Mouse (Mus musculus) heart, embryonic 15.5 days (tissue): ENCODE measurements at regions not wholly inside any gene's neighbourhood (a gene's known extent, or its start where the extent isn't known, plus 50 kb on each side); places are given as distances from the start of the nearest gene placed in this dataset.

ENCODE experiments used
- ATAC-seq: fragments of 200-750 bp; cut with Nextera tagmentation; replicated peaks from 2 replicates; pipeline ENCODE4 v1.8.0; 2017; ENCODE audit warnings: low read depth, moderate TSS enrichment; ENCODE audit not compliant: insufficient number of reproducible peaks, insufficient read depth, low FRiP score
- H3K27ac ChIP-seq: fragments of 300-500 bp; sonication (generic); 2 replicates; pipeline ENCODE4 v1.5.1; 2015; ENCODE audit warnings: mild to moderate bottlenecking, inconsistent platforms
- H3K27me3 ChIP-seq: fragments of 300-500 bp; sonication (generic); 2 replicates; pipeline ENCODE4 v1.6.1; 2015; ENCODE audit warnings: inconsistent platforms
- H3K36me3 ChIP-seq: fragments of 300-500 bp; sonication (generic); 2 replicates; pipeline ENCODE4 v1.6.1; 2015; ENCODE audit warnings: mild to moderate bottlenecking, inconsistent platforms
- H3K4me1 ChIP-seq: fragments of 300-500 bp; sonication (generic); replicated peaks from 2 replicates; pipeline ENCODE4 v1.6.1; 2015; ENCODE audit warnings: inconsistent platforms
- H3K4me2 ChIP-seq: fragments of 300-500 bp; sonication (generic); 2 replicates; pipeline ENCODE4 v1.6.1; 2015; ENCODE audit warnings: inconsistent platforms, mild to moderate bottlenecking, moderate library complexity
- H3K4me3 ChIP-seq: fragments of 300-500 bp; sonication (generic); 2 replicates; pipeline ENCODE4 v1.5.1; 2015; ENCODE audit warnings: mild to moderate bottlenecking, inconsistent platforms
- H3K9ac ChIP-seq: fragments of 300-500 bp; sonication (generic); 2 replicates; pipeline ENCODE4 v1.6.1; 2015; ENCODE audit warnings: mild to moderate bottlenecking, inconsistent platforms
- H3K9me3 ChIP-seq: fragments of 300-500 bp; sonication (generic); replicated peaks from 2 replicates; pipeline ENCODE4 v1.6.1; 2016; ENCODE audit warnings: inconsistent platforms
- WGBS: fragments of 180-500 bp; shearing (Covaris S2); methylation state at CpG from one replicate; pipeline ENCODE4 v1.1.7; 2015; ENCODE audit warnings: mixed read lengths; 5-methylcytosine and 5-hydroxymethylcytosine counted together

GRCm38 (mm10) chr6:135627928-135628327 is 265.6 kb downstream of the Emp1 start:
- Histone ChIP-seq H3K27ac (no peak overlapping the region), H3K4me3 (no peak overlapping the region), H3K9ac (no peak overlapping the region), H3K4me2 (no peak overlapping the region), H3K9me3 (no peaks in the 10 kb centered on the region), H3K4me1 (no peaks in the 10 kb centered on the region), H3K27me3 (no peaks in the 10 kb centered on the region), H3K36me3 (no peaks in the 10 kb centered on the region)
- no peak for ATAC-seq
- WGBS: 49% methylated on average over 4 of the region's 4 CpGs

GRCm38 (mm10) chr6:135629236-135629635 is 266.9 kb downstream of the Emp1 start:
- no peak overlapping the region for H3K4me3 ChIP-seq
- H3K36me3 ChIP-seq: no peaks in the 10 kb centered on the region
- H3K9me3 ChIP-seq: no peaks in the 10 kb centered on the region
- H3K27me3 ChIP-seq: no peaks in the 10 kb centered on the region
- no peak overlapping the region for H3K9ac ChIP-seq
- 66% methylated on average over 3 of the region's 3 CpGs for WGBS
- no peak overlapping the region for H3K4me2 ChIP-seq
- no peak for ATAC-seq
- H3K4me1 ChIP-seq: no peaks in the 10 kb centered on the region
- no peak overlapping the region for H3K27ac ChIP-seq

GRCm38 (mm10) chr6:135632671-135633070 is 270.3 kb downstream of the Emp1 start:
- Histone ChIP-seq H3K27me3 (no peaks in the 10 kb centered on the region), H3K9me3 (no peaks in the 10 kb centered on the region), H3K4me1 (no peaks in the 10 kb centered on the region), H3K9ac (no peak overlapping the region), H3K4me3 (no peak overlapping the region), H3K4me2 (no peak overlapping the region), H3K36me3 (no peaks in the 10 kb centered on the region), H3K27ac (no peak overlapping the region)
- WGBS: 82% methylated on average over 5 of the region's 5 CpGs
- no peak for ATAC-seq

GRCm38 (mm10) chr6:135636648-135637047 is 274.3 kb downstream of the Emp1 start:
- no peaks in the 10 kb centered on the region for H3K4me1 ChIP-seq
- no peak overlapping the region for H3K27ac ChIP-seq
- H3K27me3 ChIP-seq: no peaks in the 10 kb centered on the region
- H3K9me3 ChIP-seq: no peaks in the 10 kb centered on the region
- no peak overlapping the region for H3K9ac ChIP-seq
- H3K4me3 ChIP-seq: no peak overlapping the region
- H3K36me3 ChIP-seq: no peaks in the 10 kb centered on the region
- no peak for ATAC-seq
- no peak overlapping the region for H3K4me2 ChIP-seq
- WGBS: 61% methylated on average over 8 of the region's 8 CpGs

GRCm38 (mm10) chr6:135642711-135643110 is 280.4 kb downstream of the Emp1 start:
- WGBS: 77% methylated on average over 5 of the region's 5 CpGs
- no peak overlapping the region for H3K9ac ChIP-seq
- H3K27ac ChIP-seq: no peak overlapping the region
- ATAC-seq: no peak
- H3K9me3 ChIP-seq: no peaks in the 10 kb centered on the region
- no peaks in the 10 kb centered on the region for H3K27me3 ChIP-seq
- H3K4me2 ChIP-seq: no peak overlapping the region
- no peaks in the 10 kb centered on the region for H3K4me1 ChIP-seq
- H3K4me3 ChIP-seq: no peak overlapping the region
- H3K36me3 ChIP-seq: no peaks in the 10 kb centered on the region

GRCm38 (mm10) chr6:135646177-135646576 is 283.8 kb downstream of the Emp1 start:
- ATAC-seq: no peak
- H3K9me3 ChIP-seq: no peaks in the 10 kb centered on the region
- 59% methylated on average over 1 of the region's 1 CpGs for WGBS

GRCm38 (mm10) chr6:135653002-135653401 is 290.7 kb downstream of the Emp1 start:
- H3K4me3 ChIP-seq: no peak overlapping the region
- 75% methylated on average over 3 of the region's 3 CpGs for WGBS
- no peaks in the 10 kb centered on the region for H3K27me3 ChIP-seq
- no peaks in the 10 kb centered on the region for H3K4me1 ChIP-seq
- H3K4me2 ChIP-seq: no peak overlapping the region
- no peak for ATAC-seq
- no peak overlapping the region for H3K27ac ChIP-seq
- H3K9me3 ChIP-seq: no peaks in the 10 kb centered on the region
- H3K9ac ChIP-seq: no peak overlapping the region
- H3K36me3 ChIP-seq: no peaks in the 10 kb centered on the region

More at GRCm38 (mm10) chr6:135646177-135646576, 283.8 kb downstream of the Emp1 start:
- Histone ChIP-seq H3K4me3 (no peak overlapping the region), H3K36me3 (no peaks in the 10 kb centered on the region), H3K27ac (no peak overlapping the region), H3K4me1 (no peaks in the 10 kb centered on the region), H3K4me2 (no peak overlapping the region), H3K27me3 (no peaks in the 10 kb centered on the region), H3K9ac (no peak overlapping the region)

GRCm38 (mm10) chr6:135662386-135662785 is 300.0 kb downstream of the Emp1 start:
- ATAC-seq: no peak
- Histone ChIP-seq H3K4me2 (no peak overlapping the region), H3K27ac (no peak overlapping the region), H3K4me1 (no peaks in the 10 kb centered on the region), H3K36me3 (no peaks in the 10 kb centered on the region), H3K9me3 (no peaks in the 10 kb centered on the region), H3K4me3 (no peak overlapping the region), H3K27me3 (no peaks in the 10 kb centered on the region), H3K9ac (no peak overlapping the region)
- WGBS: 72% methylated on average over 3 of the region's 3 CpGs

- H3K9ac ChIP-seq: no peak overlapping the region
- H3K4me3 ChIP-seq: no peak overlapping the region
- H3K27me3 ChIP-seq: no peaks in the 10 kb centered on the region
- H3K9me3 ChIP-seq: no peaks in the 10 kb centered on the region
- H3K4me2 ChIP-seq: no peak overlapping the region
- H3K4me1 ChIP-seq: no peaks in the 10 kb centered on the region
- no peak for ATAC-seq
- 71% methylated on average over 4 of the region's 4 CpGs for WGBS
- no peaks in the 10 kb centered on the region for H3K36me3 ChIP-seq
- no peak overlapping the region for H3K27ac ChIP-seq
Observed at GRCm38 (mm10) chr6:135662801-135663537, 300.6 kb downstream of the Emp1 start.
